Mouse (Mus musculus): ENCODE measurements at regions not wholly inside any gene's neighbourhood (a gene's known extent, or its start where the extent isn't known, plus 50 kb on each side); places are given as distances from the start of the nearest gene placed in this dataset.

GRCm38 (mm10) chr5:64489656-64490444, 313.3 kb upstream of the Klf3 start:
- no peak for DNase-seq (ENCODE audit: low spot score in 2 of 2)

DNA sequence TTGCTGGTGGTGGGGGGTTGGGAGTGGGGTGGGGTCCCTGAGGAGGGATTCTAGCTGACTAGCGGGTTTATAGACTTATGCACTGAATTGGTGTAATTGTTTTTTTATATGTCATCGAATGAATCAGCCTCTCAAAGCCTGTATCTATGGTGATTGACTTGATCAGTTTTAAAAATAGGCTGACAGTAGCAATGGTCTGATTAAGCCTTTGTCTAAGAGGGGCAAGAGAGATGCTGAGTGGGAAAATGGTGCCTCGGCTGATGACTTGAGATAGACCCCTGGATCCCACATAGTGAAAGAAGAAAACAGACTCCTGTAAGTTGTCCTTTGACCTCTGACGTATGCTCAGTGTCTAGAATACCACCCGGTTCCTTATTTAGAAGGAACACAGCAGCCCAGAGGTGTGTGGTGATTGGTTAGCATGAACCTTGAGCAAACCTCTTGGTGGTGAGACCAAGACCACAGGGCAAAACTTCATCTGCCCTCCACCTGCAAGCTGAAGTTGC, 312.7 kb upstream of the Klf3 start:
- intact Hi-C loops (cut with DNase I) = loop anchor here (10.0 kb wide), 1 partner anchor 196 kb away; no protein-coding TSS in a partner anchor
- DNase-seq (ENCODE audit: low spot score in 2 of 2) = no peak

More at GRCm38 (mm10) chr5:64489656-64490444, 313.3 kb upstream of the Klf3 start:
- intact Hi-C loops (cut with DNase I) = loop anchor here (10.0 kb wide), 1 partner anchor 195 kb away; no protein-coding TSS in a partner anchor

DNA sequence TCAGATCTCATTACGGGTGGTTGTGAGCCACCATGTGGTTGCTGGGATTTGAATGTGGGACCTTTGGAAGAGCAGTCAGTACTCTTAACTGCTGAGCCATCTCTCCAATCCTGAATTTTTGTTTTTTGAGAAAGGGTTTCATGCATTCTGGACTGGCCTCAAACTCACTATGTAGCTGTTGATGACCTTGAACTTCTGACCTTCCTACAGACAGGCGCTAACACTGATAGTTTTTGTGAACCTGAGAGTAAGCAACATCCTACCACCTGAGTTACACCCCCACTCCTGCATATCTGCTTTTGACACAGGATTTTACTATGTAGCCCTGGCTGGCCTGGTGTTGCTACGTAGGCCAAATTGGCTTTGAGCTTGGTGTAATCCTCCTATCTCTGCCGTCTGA, 308.8 kb upstream of the Klf3 start:
- DNase-seq (ENCODE audit: low spot score in 2 of 2) = no peak
- intact Hi-C loops (cut with DNase I) = loop anchor here (10.0 kb wide), 1 partner anchor 200 kb away; no protein-coding TSS in a partner anchor

DNA sequence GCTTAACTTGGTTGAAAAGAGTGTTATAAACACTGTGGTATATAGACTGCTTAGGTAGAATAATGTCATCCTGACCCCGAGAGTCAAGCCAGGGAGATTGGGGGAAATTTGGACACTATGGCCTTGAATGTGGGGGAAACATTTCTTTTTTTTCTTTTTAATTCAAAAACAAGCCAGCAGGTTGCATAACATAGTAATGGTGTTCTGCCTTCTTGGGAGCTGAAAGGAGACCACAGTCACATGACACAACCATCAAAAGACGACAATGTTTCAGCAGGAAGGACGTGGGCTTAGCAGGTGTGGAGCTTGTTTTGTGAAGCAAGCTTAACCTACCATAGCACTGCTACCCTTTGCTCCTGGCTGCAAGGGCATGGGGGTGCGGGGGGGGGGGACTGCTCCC, 306.3 kb upstream of the Klf3 start:
- no peak for DNase-seq (ENCODE audit: low spot score in 2 of 2)
- intact Hi-C loops (cut with DNase I) = loop anchor here (10.0 kb wide), 1 partner anchor 202 kb away; no protein-coding TSS in a partner anchor

- no peak for DNase-seq (ENCODE audit: low spot score in 2 of 2)
- intact Hi-C loops (cut with DNase I) = loop anchor here (10.0 kb wide), 1 partner anchor 204 kb away; no protein-coding TSS in a partner anchor
Measured at GRCm38 (mm10) chr5:64498431-64498830, 304.8 kb upstream of the Klf3 start.

DNA sequence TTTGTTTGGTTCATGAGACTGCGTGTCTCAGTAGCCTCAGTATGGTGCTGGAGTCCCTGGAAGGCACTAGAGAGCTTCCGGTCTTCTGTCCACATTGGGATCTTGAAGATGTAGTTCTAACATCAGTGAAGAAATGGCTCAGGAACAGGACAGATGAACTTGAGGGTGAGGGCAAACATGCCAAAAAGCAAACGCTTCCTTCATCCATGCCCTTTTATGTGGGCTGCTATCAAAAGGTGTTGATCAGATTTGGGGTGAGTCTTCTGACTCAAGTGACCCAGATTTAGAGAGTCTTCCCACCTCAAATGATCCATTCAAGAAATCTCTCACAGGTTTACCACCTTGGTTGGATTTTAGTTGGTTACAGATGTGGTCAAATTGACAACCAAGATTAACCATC, 304.1 kb upstream of the Klf3 start:
- DNase-seq (ENCODE audit: low spot score in 2 of 2) = no peak
- intact Hi-C loops (cut with DNase I) = loop anchor here (10.0 kb wide), 1 partner anchor 204 kb away; no protein-coding TSS in a partner anchor

- no peak for DNase-seq (ENCODE audit: low spot score in 2 of 2)
- intact Hi-C loops (cut with DNase I) = loop anchor here (5.0 kb wide), 1 partner anchor 118 kb away; no protein-coding TSS in a partner anchor
Measured at GRCm38 (mm10) chr5:64500413-64500812, 302.8 kb upstream of the Klf3 start.

DNA sequence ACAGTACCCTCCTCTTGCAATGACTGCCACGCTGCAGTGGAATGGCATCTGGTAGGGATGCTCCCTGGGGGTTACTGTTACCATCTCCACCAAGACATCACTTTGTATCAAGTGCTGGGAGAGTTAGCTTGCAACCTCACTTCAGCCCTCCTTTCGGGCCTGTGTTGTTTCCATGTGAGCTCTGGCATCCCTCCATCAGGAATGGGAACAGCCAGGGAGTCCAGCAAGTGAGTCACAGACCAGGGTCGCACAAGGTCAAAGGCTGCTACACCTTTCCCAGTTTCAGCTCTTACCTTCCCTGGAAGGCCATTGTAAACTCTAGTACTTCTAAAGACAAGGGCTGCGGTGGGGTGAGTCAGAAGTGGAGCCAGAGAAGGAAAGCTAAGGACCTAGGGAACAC, 302.3 kb upstream of the Klf3 start:
- no peak for DNase-seq (ENCODE audit: low spot score in 2 of 2)
- intact Hi-C loops (cut with DNase I) = loop anchor here (5.0 kb wide), 1 partner anchor 119 kb away; no protein-coding TSS in a partner anchor

DNA sequence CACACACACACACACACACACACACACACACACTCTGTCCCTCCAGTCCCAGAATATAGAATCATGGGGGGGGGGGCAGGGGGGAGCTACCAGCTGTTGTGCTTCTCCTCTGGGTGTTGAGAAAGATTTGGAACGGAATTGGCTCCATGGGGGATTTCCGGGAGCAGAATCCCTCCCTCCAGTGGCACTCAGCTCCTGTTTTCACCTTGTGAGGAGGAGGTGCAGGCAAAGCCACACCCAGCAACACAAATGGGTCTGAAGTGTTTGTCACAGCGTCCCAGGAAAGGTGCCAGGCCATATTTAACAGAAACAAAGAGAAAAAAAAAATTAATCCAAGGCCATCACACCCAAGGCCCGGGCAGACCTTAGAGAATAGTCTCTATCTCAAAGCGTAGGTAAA, 301.4 kb upstream of the Klf3 start:
- no peak for DNase-seq (ENCODE audit: low spot score in 2 of 2)
- intact Hi-C loops (cut with DNase I) = loop anchor here (5.0 kb wide), 1 partner anchor 119 kb away; no protein-coding TSS in a partner anchor

- DNase-seq (ENCODE audit: low spot score in 2 of 2) = peak in 1 of 2 experiments; percentile 21
- intact Hi-C loops (cut with DNase I) = loop anchor here (5.0 kb wide), 1 partner anchor 121 kb away; no protein-coding TSS in a partner anchor
Measured at GRCm38 (mm10) chr5:64503514-64503913, 299.7 kb upstream of the Klf3 start.

DNA sequence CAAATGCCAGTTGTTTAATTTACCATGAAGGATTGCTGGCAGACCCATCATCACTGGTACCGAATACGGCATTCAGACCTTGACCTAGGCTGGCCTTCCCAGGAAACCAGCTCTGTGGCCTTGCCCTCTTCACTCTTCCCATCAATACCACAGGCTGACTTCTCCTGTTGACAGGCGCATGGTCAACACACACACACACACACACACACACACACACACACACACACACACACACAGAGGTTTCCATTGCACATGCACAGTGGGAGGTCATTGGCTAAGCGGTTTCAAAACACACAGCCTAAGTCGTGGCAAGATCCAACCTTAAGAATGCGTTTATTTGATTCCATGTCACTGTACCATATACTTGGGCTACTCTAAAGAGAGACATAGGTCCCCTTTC, 298.7 kb upstream of the Klf3 start:
- intact Hi-C loops (cut with DNase I) = loop anchor here (5.0 kb wide), 1 partner anchor 122 kb away; no protein-coding TSS in a partner anchor
- no peak for DNase-seq (ENCODE audit: low spot score in 2 of 2)

- DNase-seq (ENCODE audit: low spot score in 2 of 2) = peak; percentile 22 to 39
- intact Hi-C loops (cut with DNase I) = loop anchor here (5.0 kb wide), 1 partner anchor 357 kb away; no protein-coding TSS in a partner anchor
Measured at GRCm38 (mm10) chr5:64505227-64505834, 297.9 kb upstream of the Klf3 start.

DNA sequence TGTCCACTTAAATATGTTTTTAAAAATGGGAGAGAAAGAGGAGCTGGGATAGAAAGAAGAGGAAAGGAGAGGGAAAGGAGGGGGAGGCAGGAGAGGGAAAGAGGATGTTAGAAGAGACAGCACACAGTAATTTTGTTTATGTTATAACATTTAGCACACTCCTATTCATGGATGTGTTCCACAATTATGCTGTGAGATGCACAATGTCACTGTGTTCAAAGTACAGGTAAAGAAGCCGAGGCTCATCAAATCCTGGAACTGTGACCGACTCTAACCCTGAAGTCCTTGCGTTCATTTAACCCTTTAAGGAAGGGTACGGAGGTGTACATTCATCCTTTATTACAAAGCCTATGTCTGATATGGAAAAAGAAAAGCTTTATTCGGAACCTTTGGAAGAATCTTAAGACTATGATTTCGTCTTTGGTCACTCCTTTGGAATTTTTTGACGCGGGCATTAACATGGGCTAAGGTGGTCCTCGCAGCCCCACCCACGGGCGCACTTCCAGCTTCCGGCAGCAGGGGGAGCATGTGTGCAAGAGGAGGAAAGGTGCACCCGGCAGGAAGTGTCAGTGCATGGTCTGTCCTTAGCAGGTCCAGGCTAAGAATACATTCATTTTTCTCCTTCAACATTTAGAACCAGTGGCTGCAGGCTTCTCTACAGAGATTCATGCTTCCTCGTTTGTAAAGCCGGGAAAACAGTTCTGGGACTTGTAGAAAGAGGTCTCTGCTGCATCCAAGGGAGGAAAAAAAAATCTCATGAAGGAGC, 297.2 kb upstream of the Klf3 start:
- intact Hi-C loops (cut with DNase I) = loop anchor here (2.0 to 5.0 kb wide), 2 partner anchors 307 to 356 kb away; no protein-coding TSS in a partner anchor
- peak; percentile 55 to 70 for DNase-seq (ENCODE audit: low spot score in 2 of 2)

GRCm38 (mm10) chr5:64508565-64508964, 294.6 kb upstream of the Klf3 start:
- DNase-seq (ENCODE audit: low spot score in 2 of 2) = peak; percentile 25 to 35
- intact Hi-C loops (cut with DNase I) = loop anchor here (5.0 kb wide), 1 partner anchor 354 kb away; no protein-coding TSS in a partner anchor

- intact Hi-C loops (cut with DNase I) = no loop called here
Measured at GRCm38 (mm10) chr5:64513155-64513945, 289.8 kb upstream of the Klf3 start.

DNA sequence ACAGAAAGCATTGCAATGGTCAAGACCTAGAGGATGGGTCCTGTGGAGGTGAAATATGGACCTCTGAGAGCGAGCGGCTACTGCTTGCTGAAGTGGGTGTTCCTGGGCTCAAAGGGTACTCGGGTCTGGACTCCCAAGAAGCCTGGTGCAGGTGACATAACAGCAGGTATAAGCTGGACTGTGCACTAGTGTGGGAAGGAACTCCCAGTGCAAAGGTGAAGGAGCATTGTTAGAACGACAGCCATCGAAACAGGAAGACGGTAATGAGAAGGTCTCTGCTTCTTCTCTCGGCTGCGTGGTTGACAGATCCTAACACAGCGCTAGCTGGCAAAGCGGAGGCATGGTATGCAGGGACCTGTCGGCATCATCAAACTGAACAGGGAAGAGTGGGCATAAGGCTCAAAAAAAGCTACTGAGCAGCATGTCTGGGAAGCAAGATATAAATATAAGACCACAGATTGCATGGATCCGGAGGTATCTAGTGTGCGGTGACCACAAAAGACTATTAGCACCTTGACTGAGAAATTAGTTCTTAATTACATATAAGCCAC, 287.0 kb upstream of the Klf3 start:
- no peak for DNase-seq (ENCODE audit: low spot score in 2 of 2)
- intact Hi-C loops (cut with DNase I) = no loop called here

More at GRCm38 (mm10) chr5:64513155-64513945, 289.8 kb upstream of the Klf3 start:
- DNase-seq (ENCODE audit: low spot score in 2 of 2) = peak; percentile 50 to 67

GRCm38 (mm10) chr5:64517241-64517640, 285.9 kb upstream of the Klf3 start:
- intact Hi-C loops (cut with DNase I) = no loop called here
- no peak for DNase-seq (ENCODE audit: low spot score in 2 of 2)

DNA sequence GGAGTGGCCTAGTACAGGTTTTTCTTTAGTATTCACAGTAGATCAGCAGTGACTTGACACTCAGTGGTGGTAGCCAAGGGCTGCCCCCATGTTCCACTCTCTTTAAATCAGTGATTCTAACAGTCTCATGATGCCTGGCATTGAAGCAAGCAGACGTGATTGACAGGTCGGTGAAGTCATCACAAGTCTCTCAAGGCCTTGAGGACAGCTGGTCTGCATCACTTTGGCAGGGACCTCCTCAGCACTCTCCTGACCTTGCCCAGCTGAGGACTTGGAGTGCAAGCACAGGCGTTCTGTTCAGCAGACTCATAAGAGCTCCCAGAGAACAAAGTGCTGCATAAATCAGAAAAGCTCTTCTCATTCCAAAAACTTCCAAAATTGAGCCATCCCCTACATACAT, 285.4 kb upstream of the Klf3 start:
- intact Hi-C loops (cut with DNase I) = no loop called here
- no peak for DNase-seq (ENCODE audit: low spot score in 2 of 2)

Data from left cerebral cortex, postnatal 36 days (tissue).